Mouse (Mus musculus): ENCODE measurements around the gene Nubp2. TPM values are rescaled to one million over a fixed set of nuclear protein-coding genes. Genes with fewer than 3 reads are reported as not detected.

The Nubp2 gene
- total and polyA plus RNA-seq, 3 experiments: 70.9 to 124 (median 89.1) TPM

DNA sequence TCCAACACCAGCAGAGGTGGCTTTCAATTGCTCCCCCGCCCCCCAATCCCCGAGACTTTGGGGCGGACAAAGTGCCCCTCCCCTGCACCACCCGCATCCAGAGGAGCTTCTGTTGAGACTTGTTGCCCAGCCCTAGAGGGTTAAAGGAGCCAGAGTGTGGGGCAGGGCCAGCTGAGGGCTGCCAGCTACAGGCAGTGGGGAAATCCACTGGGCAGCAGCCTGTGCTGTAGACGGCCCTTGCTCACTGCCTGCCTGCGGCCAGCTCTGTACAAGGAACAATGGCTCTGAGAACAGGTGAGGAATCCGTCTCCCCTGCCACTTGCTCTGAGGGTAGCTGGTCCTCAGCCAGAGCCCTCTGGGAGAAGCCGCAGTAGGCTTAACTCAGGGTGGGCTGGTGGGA is 7.6 kb downstream of the Nubp2 start:
- Histone ChIP-seq H3K27me3 (replicated peaks) (no peaks in the 10 kb centered on the region), H3K27ac (ENCODE audit: insufficient read depth, low read depth) (no peak overlapping the region), H3K9ac (ENCODE audit: insufficient read depth, low read depth) (peak overlapping the region; percentile 62), H3K4me1 (ENCODE audit: control insufficient read depth in 1 of 2, insufficient read depth in 2 of 2) (peaks cover 16 to 57% of the 10 kb centered on the region in 2 experiments), H3K79me2 (replicated peaks; ENCODE audit: control insufficient read depth, extremely low read depth, insufficient read depth, poor library complexity, severe bottlenecking) (no peaks in the 10 kb centered on the region), H3K9me3 (replicated peaks; ENCODE audit: low read length) (no peaks in the 10 kb centered on the region), H3K36me3 (replicated peaks in 1 of 2; ENCODE audit: control insufficient read depth in 1 of 2, insufficient read depth in 1 of 2, low read length in 1 of 2) (peaks cover 21 to 51% of the 10 kb centered on the region in 2 experiments), H3K4me2 (ENCODE audit: insufficient read depth, low read depth, poor library complexity, severe bottlenecking) (peak overlapping the region; percentile 55), H3K4me3 (replicated peaks in 1 of 3; ENCODE audit: low read depth in 2 of 3, low read length in 2 of 3, poor library complexity in 1 of 3) (peak overlapping the region; percentile 49 to 66 (median 62))
- dilution Hi-C loops (cut with MboI; ENCODE audit: extremely low pct_ligation_motif_present, extremely low pct_unique_long_range_greater_than_20kb, low sequenced_read_pairs) (no loop called here), in situ Hi-C loops (cut with MboI; ENCODE audit: low pct_ligation_motif_present, low pct_unique_long_range_greater_than_20kb, low sequenced_read_pairs) (no loop called here)
- TF ChIP-seq MEF2A (IDR thresholded peaks at IDR 0.05; ENCODE audit: borderline replicate concordance, low read depth, low read length) (no peak), TBP (conservative IDR thresholded peaks at IDR 0.05; ENCODE audit: low read depth, low read length) (no peak), RAD21 (IDR thresholded peaks at IDR 0.05; ENCODE audit: low read depth, low read length) (no peak), ZNF384 (IDR thresholded peaks at IDR 0.05; ENCODE audit: low read depth, low read length) (no peak), POLR2AphosphoS2 (IDR thresholded peaks at IDR 0.05; ENCODE audit: low read depth, low read length) (no peak), PAX5 (IDR thresholded peaks at IDR 0.05; ENCODE audit: low read length) (no peak), HCFC1 (IDR thresholded peaks at IDR 0.05; ENCODE audit: low read depth, low read length) (no peak), ZKSCAN1 (IDR thresholded peaks at IDR 0.05; ENCODE audit: borderline replicate concordance, low read depth, low read length) (no peak), USF1 (IDR thresholded peaks at IDR 0.05; ENCODE audit: low read depth, low read length) (no peak), NRF1 (IDR thresholded peaks at IDR 0.05; ENCODE audit: low read depth, low read length) (no peak), CHD2 (IDR thresholded peaks at IDR 0.05; ENCODE audit: low read length) (no peak), SIN3A (IDR thresholded peaks at IDR 0.05; ENCODE audit: low read length) (no peak), SMC3 (IDR thresholded peaks at IDR 0.05; ENCODE audit: low read depth, low read length) (no peak)
- no peak for DNase-seq (ENCODE audit: extremely low read depth)

DNA sequence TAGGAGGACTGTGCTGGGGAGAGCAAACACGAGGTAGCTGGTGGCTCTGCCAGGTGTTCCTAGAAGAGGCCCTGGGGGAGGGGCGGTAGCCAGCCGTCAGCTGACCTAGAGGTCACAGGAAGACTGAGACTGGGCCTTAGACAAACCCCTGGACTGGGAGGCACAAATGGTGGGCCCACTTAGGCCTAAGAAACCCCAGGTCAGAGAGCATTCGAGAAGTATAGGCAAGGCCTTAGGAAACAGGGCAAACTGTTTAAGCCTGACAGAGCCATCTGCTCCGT is 8.1 kb downstream of the Nubp2 start:
- dilution Hi-C loops (cut with MboI; ENCODE audit: extremely low pct_ligation_motif_present, extremely low pct_unique_long_range_greater_than_20kb, low sequenced_read_pairs): no loop called here
- H3K4me1 ChIP-seq (ENCODE audit: control insufficient read depth in 1 of 2, insufficient read depth in 2 of 2): peaks cover 16 to 57% of the 10 kb centered on the region in 2 experiments
- H3K79me2 ChIP-seq (replicated peaks; ENCODE audit: control insufficient read depth, extremely low read depth, insufficient read depth, poor library complexity, severe bottlenecking): no peaks in the 10 kb centered on the region
- H3K27me3 ChIP-seq (replicated peaks): no peaks in the 10 kb centered on the region
- no peaks in the 10 kb centered on the region for H3K9me3 ChIP-seq (replicated peaks; ENCODE audit: low read length)
- peak overlapping the region; percentile 49 to 66 (median 62) for H3K4me3 ChIP-seq (replicated peaks in 1 of 3; ENCODE audit: low read depth in 2 of 3, low read length in 2 of 3, poor library complexity in 1 of 3)
- peak; percentile 73 for DNase-seq (ENCODE audit: extremely low read depth)
- H3K27ac ChIP-seq (ENCODE audit: insufficient read depth, low read depth): peak overlapping the region; percentile 37
- H3K4me2 ChIP-seq (ENCODE audit: insufficient read depth, low read depth, poor library complexity, severe bottlenecking): peak overlapping the region; percentile 55
- peaks cover 17 to 46% of the 10 kb centered on the region in 2 experiments for H3K36me3 ChIP-seq (replicated peaks in 1 of 2; ENCODE audit: control insufficient read depth in 1 of 2, insufficient read depth in 1 of 2, low read length in 1 of 2)
- peak overlapping the region; percentile 62 for H3K9ac ChIP-seq (ENCODE audit: insufficient read depth, low read depth)
- in situ Hi-C loops (cut with MboI; ENCODE audit: low pct_ligation_motif_present, low pct_unique_long_range_greater_than_20kb, low sequenced_read_pairs): no loop called here
- peak; percentile 52 for TF ChIP-seq HCFC1 (IDR thresholded peaks at IDR 0.05; ENCODE audit: low read depth, low read length)
- TF ChIP-seq GABPA (IDR thresholded peaks at IDR 0.05; ENCODE audit: insufficient replicate concordance, low read depth, low read length): no peak
- 0 out of 2 replicates have a peak, but pooled peaks have one; percentile 25 for TF ChIP-seq TBP (conservative IDR thresholded peaks at IDR 0.05; ENCODE audit: low read depth, low read length)
- TF ChIP-seq MYC (IDR thresholded peaks at IDR 0.05; ENCODE audit: low read depth, low read length): peak; percentile 83
- peak; percentile 70; the same call in 1 of the 2 replicates for TF ChIP-seq TCF12 (IDR thresholded peaks at IDR 0.05; ENCODE audit: low read depth, low read length)
- peak; percentile 51; the same call in 1 of the 2 replicates for TF ChIP-seq BHLHE40 (IDR thresholded peaks at IDR 0.05; ENCODE audit: low read depth, low read length)
- 0 out of 2 replicates have a peak, but pooled peaks have one; percentile 49 for TF ChIP-seq KAT2A (IDR thresholded peaks at IDR 0.05; ENCODE audit: insufficient replicate concordance, low read length)
- TF ChIP-seq USF2 (conservative IDR thresholded peaks at IDR 0.05; ENCODE audit: low read depth, low read length): peak; percentile 56
- no peak for TF ChIP-seq SMC3 (IDR thresholded peaks at IDR 0.05; ENCODE audit: low read depth, low read length)
- no peak for TF ChIP-seq JUN (IDR thresholded peaks at IDR 0.05; ENCODE audit: insufficient read depth, low read depth, low read length)
- TF ChIP-seq E2F4 (IDR thresholded peaks at IDR 0.05; ENCODE audit: insufficient replicate concordance, low read depth, low read length): no peak
- TF ChIP-seq ZKSCAN1 (IDR thresholded peaks at IDR 0.05; ENCODE audit: borderline replicate concordance, low read depth, low read length): no peak
- TF ChIP-seq USF1 (IDR thresholded peaks at IDR 0.05; ENCODE audit: low read depth, low read length): peak; percentile 78
- no peak for TF ChIP-seq JUND (conservative IDR thresholded peaks at IDR 0.05; ENCODE audit: low read depth, low read length)
- TF ChIP-seq PAX5 (IDR thresholded peaks at IDR 0.05; ENCODE audit: low read length): no peak
- TF ChIP-seq RCOR1 (conservative IDR thresholded peaks at IDR 0.05; ENCODE audit: low read depth, low read length): no peak
- peak; percentile 43; the same call in 1 of the 2 replicates for TF ChIP-seq POLR2A (IDR thresholded peaks at IDR 0.05; ENCODE audit: low read depth, low read length)
- no peak for TF ChIP-seq RAD21 (IDR thresholded peaks at IDR 0.05; ENCODE audit: low read depth, low read length)
- peak; percentile 84 for TF ChIP-seq SIN3A (IDR thresholded peaks at IDR 0.05; ENCODE audit: low read length)
- TF ChIP-seq ELF1 (IDR thresholded peaks at IDR 0.05; ENCODE audit: low read depth, low read length): peak; percentile 33; the same call in 1 of the 2 replicates
- TF ChIP-seq MXI1 (IDR thresholded peaks at IDR 0.05; ENCODE audit: low read depth, low read length): peak; percentile 79
- TF ChIP-seq NRF1 (IDR thresholded peaks at IDR 0.05; ENCODE audit: low read depth, low read length): no peak
- TF ChIP-seq NELFE (IDR thresholded peaks at IDR 0.05; ENCODE audit: low read depth, low read length): no peak
- no peak for TF ChIP-seq CTCF (conservative IDR thresholded peaks at IDR 0.05 in 1 of 2, IDR thresholded peaks at IDR 0.05 in 1 of 2; ENCODE audit: low read depth in 2 of 2, low read length in 2 of 2)
- TF ChIP-seq IRF4 (IDR thresholded peaks at IDR 0.05; ENCODE audit: low read depth, low read length): 0 out of 2 replicates have a peak, but pooled peaks have one; percentile 28
- 0 out of 2 replicates have a peak, but pooled peaks have one; percentile 24 for TF ChIP-seq MAZ (IDR thresholded peaks at IDR 0.05; ENCODE audit: low read depth, low read length)
- TF ChIP-seq CHD2 (IDR thresholded peaks at IDR 0.05; ENCODE audit: low read length): peak; percentile 88
- peak; percentile 40; the same call in 1 of the 2 replicates for TF ChIP-seq ETS1 (conservative IDR thresholded peaks at IDR 0.05; ENCODE audit: low read depth, low read length)
